Mouse (Mus musculus) bone marrow macrophage, adult 2 months (primary cell): Measurements from ENCODE around the gene Adam19. TPM values are rescaled to one million over a fixed set of nuclear protein-coding genes. Genes with fewer than 3 reads are reported as not detected.

ENCODE experiments used
- H3K27ac ChIP-seq: 2 replicates; pipeline ENCODE4 v1.5.1; 2012; ENCODE audit warnings: low read depth, low read length; ENCODE audit not compliant: insufficient read depth
- H3K4me1 ChIP-seq: 2 replicates; pipeline ENCODE4 v1.6.1; 2012; ENCODE audit warnings: low read length; ENCODE audit not compliant: control insufficient read depth, insufficient read depth
- H3K4me3 ChIP-seq: 2 replicates; pipeline ENCODE4 v1.5.1; 2012; ENCODE audit warnings: mild to moderate bottlenecking, low read length, moderate library complexity; ENCODE audit not compliant: insufficient read depth
- CTCF ChIP-seq: IDR thresholded peaks from 2 replicates; pipeline ENCODE4 v1.5.1; 2012; ENCODE audit warnings: low read depth, mild to moderate bottlenecking, low read length, moderate library complexity
- POLR2A ChIP-seq: IDR thresholded peaks from 2 replicates; pipeline ENCODE4 v1.6.1; 2012; ENCODE audit warnings: mild to moderate bottlenecking, low read depth, low read length, borderline replicate concordance
- polyA plus RNA-seq: library from polyadenylated mRNA; stranded (reverse); fragments of >200 nt; gene quantifications from 2 replicates; pipeline ENCODE4 v1.2.4, GENCODE M21; 2012; ENCODE audit not compliant: missing spikeins, insufficient read depth, insufficient read length

Adam19 gene
- polyA plus RNA-seq, 1 experiment, result 19.0 TPM

DNA sequence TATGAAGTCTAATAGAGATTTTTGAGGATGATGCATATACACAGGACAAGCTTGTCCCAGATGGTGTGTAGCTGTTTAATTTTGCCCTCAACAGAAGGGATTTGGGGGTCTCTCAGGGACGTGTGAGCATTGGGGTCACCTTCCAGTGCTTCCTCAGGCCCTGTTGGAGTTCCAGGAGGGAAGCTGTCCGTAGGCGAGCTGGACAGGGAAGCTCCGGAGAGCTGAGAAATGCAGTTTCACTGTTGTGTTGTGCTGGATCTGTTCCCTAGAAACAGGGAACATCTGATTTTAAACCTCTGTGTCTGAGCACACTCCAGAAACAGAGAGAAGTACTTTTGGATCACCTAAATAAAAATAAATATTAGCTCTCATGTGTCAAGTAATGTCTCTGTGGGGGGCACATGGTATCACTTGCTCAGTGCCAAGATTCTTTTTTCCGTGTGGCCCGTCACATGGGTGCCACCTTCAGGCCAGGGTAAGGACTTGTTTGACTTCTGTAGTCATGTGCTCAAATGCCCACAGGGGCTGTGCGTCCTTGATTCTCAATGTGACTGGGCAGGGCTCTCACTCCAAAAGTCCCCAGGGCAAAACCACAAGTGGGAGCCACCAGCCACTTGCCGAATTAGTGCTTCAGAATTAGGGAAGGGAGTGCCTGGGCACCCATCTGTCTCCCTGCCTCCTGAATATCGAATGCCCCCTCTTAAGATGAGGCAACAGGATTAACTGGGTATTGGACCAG, 7.4 kb downstream of the Adam19 start:
- Histone ChIP-seq H3K4me1 (peaks cover 17% of the 10 kb centered on the region), H3K27ac (no peak overlapping the region; the same call in 1 of the 2 replicates), H3K4me3 (no peak overlapping the region)
- no peak for TF ChIP-seq POLR2A
- TF ChIP-seq CTCF, result peak; percentile 10; the same call in 1 of the 2 replicates

GRCm38 (mm10) chr11:46064767-46065166, 9.0 kb downstream of the Adam19 start:
- no peak overlapping the region for H3K27ac ChIP-seq
- TF ChIP-seq POLR2A (no peak), CTCF (no peak)
- no peak overlapping the region for H3K4me3 ChIP-seq
- peaks cover 17% of the 10 kb centered on the region for H3K4me1 ChIP-seq

DNA sequence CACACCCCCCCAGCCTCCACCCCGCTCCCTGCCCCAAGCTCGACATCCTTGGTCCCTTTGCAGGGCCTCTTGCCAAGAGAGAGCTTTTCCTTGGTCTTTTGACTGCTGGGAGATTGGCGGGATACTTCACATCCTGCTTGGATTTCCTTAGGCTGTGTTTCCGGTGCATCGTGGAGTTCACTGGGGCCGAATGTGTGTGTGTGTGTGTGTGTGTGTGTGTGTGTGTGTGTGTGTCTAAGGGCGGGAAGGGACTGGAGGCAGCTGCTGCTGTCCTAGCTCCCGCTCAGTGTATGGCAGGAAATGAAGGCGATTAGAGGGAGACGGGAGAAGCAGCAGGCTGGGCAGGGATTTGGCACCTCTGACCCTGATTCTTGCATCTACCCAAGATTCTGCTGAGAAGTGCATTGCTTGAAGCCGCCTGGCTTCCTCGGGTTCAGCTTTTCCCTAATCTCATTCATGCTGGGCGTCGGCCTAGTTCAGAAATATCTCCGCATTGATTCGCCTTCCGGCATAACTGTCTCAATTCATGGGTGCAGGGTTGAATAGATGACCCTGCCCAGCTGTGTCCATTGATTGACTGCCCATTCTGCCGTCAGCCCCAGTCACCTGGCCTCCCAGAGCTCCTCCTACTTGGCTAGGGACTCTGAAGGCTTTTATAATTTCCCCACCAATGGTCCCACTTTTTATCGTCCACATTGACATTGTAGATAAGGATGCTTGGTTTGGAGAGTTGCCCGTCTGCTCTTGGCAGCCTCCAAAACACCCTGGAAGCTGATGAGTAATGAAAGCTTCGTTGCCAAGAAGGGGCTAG, 9.6 kb downstream of the Adam19 start:
- TF ChIP-seq POLR2A (no peak), CTCF (no peak)
- Histone ChIP-seq H3K4me1 (peaks cover 17% of the 10 kb centered on the region), H3K27ac (no peak overlapping the region), H3K4me3 (no peak overlapping the region)

- Histone ChIP-seq H3K4me3 (no peak overlapping the region), H3K27ac (no peak overlapping the region), H3K4me1 (peaks cover 5% of the 10 kb centered on the region)
- TF ChIP-seq POLR2A (no peak), CTCF (no peak)
Measured at GRCm38 (mm10) chr11:46067371-46068060, 11.7 kb downstream of the Adam19 start.

DNA sequence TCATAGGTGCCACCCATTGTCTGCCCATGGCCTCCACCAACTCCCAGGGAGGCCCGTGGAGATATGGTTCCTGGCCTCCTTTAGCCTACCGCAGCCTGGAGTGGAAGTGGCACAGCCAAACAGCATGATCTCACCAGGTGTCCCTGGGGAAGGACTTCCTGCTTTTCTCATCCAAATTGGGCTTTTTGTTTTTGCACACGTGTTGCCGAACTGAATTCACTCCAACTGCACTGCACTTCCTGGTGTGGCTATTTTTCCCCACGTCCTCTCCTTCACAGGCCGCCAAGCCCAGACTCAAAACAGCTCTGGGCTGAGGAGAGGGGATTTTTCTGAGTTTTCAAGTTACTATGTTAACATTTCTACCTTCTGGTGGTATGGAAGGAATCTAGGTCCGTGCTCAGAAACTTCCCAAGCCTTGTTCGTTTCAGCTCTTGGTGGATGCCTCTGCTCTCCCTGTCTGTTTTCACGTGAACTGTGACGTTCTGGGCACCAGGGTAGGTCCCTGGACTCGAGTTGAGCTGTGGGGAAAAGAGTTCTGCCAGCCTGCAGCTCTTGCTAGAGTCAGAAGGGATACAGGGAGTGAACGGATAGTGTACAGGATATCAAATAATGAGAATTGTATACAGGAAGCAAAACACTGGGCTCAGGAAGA, 13.1 kb downstream of the Adam19 start:
- Histone ChIP-seq H3K4me1 (no peaks in the 10 kb centered on the region), H3K27ac (no peak overlapping the region), H3K4me3 (no peak overlapping the region)
- no peak for TF ChIP-seq CTCF
- TF ChIP-seq POLR2A, result no peak

- Histone ChIP-seq H3K27ac (no peak overlapping the region), H3K4me1 (no peaks in the 10 kb centered on the region)
- no peak for TF ChIP-seq CTCF
- TF ChIP-seq POLR2A, result no peak
Measured at GRCm38 (mm10) chr11:46069408-46070003, 13.7 kb downstream of the Adam19 start.

DNA sequence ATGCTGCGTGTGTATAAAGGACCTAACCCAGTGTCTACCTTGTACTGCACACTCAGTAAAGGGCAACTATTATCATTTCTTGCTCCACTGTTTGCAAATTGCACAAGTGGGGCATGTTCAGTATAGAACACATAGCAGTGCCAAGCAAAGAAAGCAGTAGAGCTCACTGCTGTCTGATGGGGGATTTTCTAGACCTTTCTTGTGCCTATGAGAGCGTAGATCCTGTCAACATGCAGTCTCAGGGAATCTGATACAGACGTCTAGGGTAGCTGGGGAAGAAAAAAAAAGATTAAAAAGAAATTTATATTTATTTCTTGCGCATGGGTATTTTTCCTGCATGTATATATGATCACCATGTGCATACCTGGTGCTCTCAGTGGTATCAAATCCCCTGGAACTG, 14.4 kb downstream of the Adam19 start:
- no peak overlapping the region for H3K27ac ChIP-seq
- no peak for TF ChIP-seq POLR2A
- TF ChIP-seq CTCF, result no peak

More at GRCm38 (mm10) chr11:46069408-46070003, 13.7 kb downstream of the Adam19 start:
- no peak overlapping the region for H3K4me3 ChIP-seq

DNA sequence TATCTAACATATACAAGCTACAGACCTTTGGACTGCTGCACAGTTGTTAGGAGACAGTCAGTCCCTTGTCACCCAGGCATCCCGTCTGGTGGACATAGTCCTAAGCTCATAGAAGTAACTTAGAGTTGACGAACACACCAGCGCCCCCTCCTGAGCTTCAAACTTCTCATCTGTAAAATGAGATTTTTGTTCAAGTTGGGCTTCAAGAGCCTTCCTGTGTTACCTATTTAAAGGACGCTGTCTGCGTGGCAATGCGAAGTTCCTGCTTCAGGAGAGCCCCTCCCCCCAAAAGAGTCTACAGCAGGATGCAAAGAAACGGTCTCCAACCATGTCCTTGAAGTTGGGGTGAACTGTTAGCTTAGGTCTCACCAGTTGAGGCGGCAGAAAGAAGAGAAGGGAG, 15.0 kb downstream of the Adam19 start:
- Histone ChIP-seq H3K4me1 (peaks cover 2% of the 10 kb centered on the region), H3K4me3 (no peak overlapping the region), H3K27ac (no peak overlapping the region)
- TF ChIP-seq POLR2A (no peak), CTCF (no peak)

More for the DNA sequence above, 14.4 kb downstream of the Adam19 start:
- Histone ChIP-seq H3K4me3 (no peak overlapping the region), H3K4me1 (no peaks in the 10 kb centered on the region)
